8 mouse cellular contexts compared by ENCODE assay signal in genomic region chr8:11411504-11412124, GRCm38 (mm10).
DNase-seq lines count a peak whose midpoint lies in the region; ATAC-seq lines count a peak whose summit lies in the region.

No protein-coding gene starts in this region.

- DNase-seq in midbrain, embryonic 10.5 days (ENCODE audit: low spot score): no peak
- peak; percentile 49 for DNase-seq in fibroblast of lung, adult 2 months (ENCODE audit: low read depth)
- peak; percentile 31 for DNase-seq in telencephalon, adult 2 months (ENCODE audit: low read depth, low spot score)
- DNase-seq in thymus, postnatal 10 days (ENCODE audit: low spot score in 2 of 2): no peak

- no peaks in the 10 kb centered on the region for H3K27me3 ChIP-seq in midbrain, embryonic 16.5 days (ENCODE audit: control insufficient read depth, insufficient read depth, low read depth, low read length)
- H3K27me3 ChIP-seq in midbrain, embryonic 10.5 days (ENCODE audit: low read depth, poor library complexity, severe bottlenecking): no peaks in the 10 kb centered on the region
- no peaks in the 10 kb centered on the region for H3K27me3 ChIP-seq in limb, embryonic 15.5 days
- H3K27me3 ChIP-seq in forebrain, embryonic 13.5 days: no peaks in the 10 kb centered on the region

- H3K36me3 ChIP-seq in midbrain, embryonic 16.5 days (ENCODE audit: control insufficient read depth, insufficient read depth, low read length): no peaks in the 10 kb centered on the region
- H3K36me3 ChIP-seq in midbrain, embryonic 10.5 days: no peaks in the 10 kb centered on the region
- peaks cover 29% of the 10 kb centered on the region for H3K36me3 ChIP-seq in limb, embryonic 15.5 days
- H3K36me3 ChIP-seq in forebrain, embryonic 13.5 days (ENCODE audit: poor library complexity, severe bottlenecking): no peaks in the 10 kb centered on the region

- 0 out of 2 replicates have a peak overlapping the region, but pooled peaks have one; percentile 10 for H3K27ac ChIP-seq in midbrain, embryonic 16.5 days (ENCODE audit: low read length)
- H3K27ac ChIP-seq in midbrain, embryonic 10.5 days (replicated peaks): no peak overlapping the region; the same call in 1 of the 2 replicates
- H3K27ac ChIP-seq in limb, embryonic 15.5 days: 0 out of 2 replicates have a peak overlapping the region, but pooled peaks have one; percentile 19
- no peak overlapping the region for H3K27ac ChIP-seq in forebrain, embryonic 13.5 days

- ATAC-seq in midbrain, embryonic 16.5 days: no peak
- ATAC-seq in limb, embryonic 15.5 days (ENCODE audit: insufficient number of reproducible peaks, low FRiP score, low TSS enrichment, low read depth): peak; percentile 47; the same call in 1 of the 2 replicates
- no peak for ATAC-seq in forebrain, embryonic 13.5 days
- no peak for ATAC-seq in inflammation-experienced regulatory T-cells, adult 6 months

- peaks cover 17% of the 10 kb centered on the region for H3K4me1 ChIP-seq in midbrain, embryonic 16.5 days (ENCODE audit: control insufficient read depth, insufficient read depth, low read length)
- H3K4me1 ChIP-seq in midbrain, embryonic 10.5 days: peaks cover 14% of the 10 kb centered on the region
- peaks cover 25% of the 10 kb centered on the region for H3K4me1 ChIP-seq in limb, embryonic 15.5 days
- H3K4me1 ChIP-seq in forebrain, embryonic 13.5 days: peaks cover 18% of the 10 kb centered on the region

- H3K9me3 ChIP-seq in midbrain, embryonic 16.5 days (replicated peaks; ENCODE audit: control insufficient read depth, low read length, poor library complexity, severe bottlenecking): no peaks in the 10 kb centered on the region
- no peaks in the 10 kb centered on the region for H3K9me3 ChIP-seq in midbrain, embryonic 10.5 days (replicated peaks)
- no peaks in the 10 kb centered on the region for H3K9me3 ChIP-seq in limb, embryonic 15.5 days
- no peaks in the 10 kb centered on the region for H3K9me3 ChIP-seq in forebrain, embryonic 13.5 days (replicated peaks)

- 72% methylated on average over 12 of the region's 12 CpGs for WGBS in midbrain, embryonic 16.5 days
- WGBS in midbrain, embryonic 10.5 days: 78% methylated on average over 12 of the region's 12 CpGs
- 43% methylated on average over 12 of the region's 12 CpGs for whole genome bisulfite sequencing in limb, embryonic 15.5 days
- WGBS in forebrain, embryonic 13.5 days: 75% methylated on average over 12 of the region's 12 CpGs

- H3K4me3 ChIP-seq in midbrain, embryonic 16.5 days (ENCODE audit: low read depth, low read length): no peak overlapping the region
- H3K4me3 ChIP-seq in midbrain, embryonic 10.5 days: no peak overlapping the region
- no peak overlapping the region for H3K4me3 ChIP-seq in limb, embryonic 15.5 days
- no peak overlapping the region for H3K4me3 ChIP-seq in forebrain, embryonic 13.5 days

- 0 out of 2 replicates have a peak overlapping the region, but pooled peaks have one; percentile 34 for H3K9ac ChIP-seq in midbrain, embryonic 16.5 days (ENCODE audit: low read depth, low read length)
- H3K9ac ChIP-seq in limb, embryonic 15.5 days: no peak overlapping the region
- H3K9ac ChIP-seq in forebrain, embryonic 13.5 days: no peak overlapping the region

- H3K4me2 ChIP-seq in midbrain, embryonic 16.5 days (ENCODE audit: low read length): no peak overlapping the region
- no peak overlapping the region for H3K4me2 ChIP-seq in limb, embryonic 15.5 days
- H3K4me2 ChIP-seq in forebrain, embryonic 13.5 days: no peak overlapping the region

Comparison
In these comparisons a context has a peak if more than half of its experiments do, and no peak if none do; other contexts are left out.
1. H3K27ac ChIP-seq: peak in midbrain, embryonic 16.5 days (single experiment) and limb, embryonic 15.5 days (single experiment); none in midbrain, embryonic 10.5 days (single experiment) and forebrain, embryonic 13.5 days (single experiment).
2. DNase-seq: peak in fibroblast of lung, adult 2 months (single experiment) and telencephalon, adult 2 months (single experiment); none in midbrain, embryonic 10.5 days (single experiment) and thymus, postnatal 10 days (0 of 2).